Mouse (Mus musculus) G1E (cell line): ENCODE measurements around the gene Il4.

Experiments
- CTCF ChIP-seq: IDR thresholded peaks from 2 replicates; pipeline ENCODE4 v1.5.1; 2012; ENCODE audit warnings: low read depth, low read length, inconsistent platforms, mixed read lengths
- GATA1 ChIP-seq: IDR thresholded peaks from 2 replicates; pipeline ENCODE4 v1.6.1; 2012; ENCODE audit warnings: borderline replicate concordance, low read length, inconsistent platforms, mixed read lengths
- GATA2 ChIP-seq: IDR thresholded peaks from 2 replicates; pipeline ENCODE4 v1.6.1; 2012; ENCODE audit warnings: low read depth, low read length, inconsistent platforms, borderline replicate concordance
- POLR2AphosphoS5 ChIP-seq: IDR thresholded peaks from 2 replicates; pipeline ENCODE4 v1.6.1; 2012; ENCODE audit warnings: low read depth, low read length, inconsistent platforms; ENCODE audit not compliant: insufficient replicate concordance
- TAL1 ChIP-seq: conservative IDR thresholded peaks from 2 replicates; pipeline ENCODE4 v1.6.1; 2012; ENCODE audit warnings: low read depth, low read length, inconsistent platforms, mixed read lengths

DNA sequence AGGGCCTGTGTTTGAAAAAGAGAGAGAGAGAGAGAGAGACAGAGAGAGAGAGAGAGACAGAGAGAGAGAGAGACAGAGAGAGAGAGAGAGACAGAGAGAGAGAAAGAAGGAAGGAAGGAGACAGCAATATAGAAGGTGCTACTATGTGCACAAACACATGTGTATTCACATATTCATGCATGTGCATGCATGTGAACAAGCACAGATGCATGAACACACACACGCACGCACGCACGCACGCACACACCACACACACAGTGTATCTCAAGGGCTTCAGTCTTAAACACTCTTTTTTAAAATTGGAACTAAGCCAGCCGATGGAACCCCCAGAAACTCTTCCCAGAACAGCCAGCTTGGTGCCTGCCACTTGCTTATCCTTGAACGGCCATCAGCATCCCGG lies 2.9 kb downstream of the Il4 start:
- TF ChIP-seq CTCF (no peak), GATA1 (no peak), POLR2AphosphoS5 (no peak), TAL1 (no peak), GATA2 (no peak)
